Mouse (Mus musculus): ENCODE data around the gene Vmn1r79. TPM values are rescaled to one million over a fixed set of nuclear protein-coding genes. Genes with fewer than 3 reads are reported as not detected.
"Not testable (repeated sequence)": the region's sequence is repeated elsewhere in the genome, so short reads cannot be mapped to it uniquely, and the experiment has no call there.

The Vmn1r79 gene
- 1 to 10 TPM in 1 of 2 experiments, under 1 TPM in 1; 0.78 to 1.0 TPM for total RNA-seq (2021)
- long read RNA-seq, experiment 1 = 0 reads
- long read RNA-seq, experiment 2 = 0 reads

DNA sequence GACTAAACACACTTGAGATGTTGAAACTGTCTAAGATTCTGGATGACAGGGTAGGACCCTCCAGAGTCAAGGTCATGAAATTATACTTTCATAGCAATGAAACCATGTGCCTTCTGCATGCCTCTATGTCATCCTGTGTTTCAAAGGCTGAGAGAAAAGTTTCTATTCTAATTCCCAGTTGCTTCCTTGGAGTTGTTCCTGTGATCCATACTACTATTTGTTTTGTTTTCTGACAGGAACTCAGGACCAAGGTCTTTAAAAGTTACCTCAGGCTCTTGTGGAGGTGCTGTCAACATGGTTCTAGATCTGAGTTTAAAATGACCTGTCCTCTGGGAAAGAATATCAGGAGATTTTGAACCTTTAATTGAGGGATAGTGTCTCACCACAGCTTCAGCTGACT lies at the start of gene Vmn1r79:
Gene Vmn1r79, plus strand, starts transcription at position 301 of the 400 bp plus-strand sequence.
- not testable (repeated sequence) for DNase-seq (ENCODE audit: low spot score in 2 of 2)

DNA sequence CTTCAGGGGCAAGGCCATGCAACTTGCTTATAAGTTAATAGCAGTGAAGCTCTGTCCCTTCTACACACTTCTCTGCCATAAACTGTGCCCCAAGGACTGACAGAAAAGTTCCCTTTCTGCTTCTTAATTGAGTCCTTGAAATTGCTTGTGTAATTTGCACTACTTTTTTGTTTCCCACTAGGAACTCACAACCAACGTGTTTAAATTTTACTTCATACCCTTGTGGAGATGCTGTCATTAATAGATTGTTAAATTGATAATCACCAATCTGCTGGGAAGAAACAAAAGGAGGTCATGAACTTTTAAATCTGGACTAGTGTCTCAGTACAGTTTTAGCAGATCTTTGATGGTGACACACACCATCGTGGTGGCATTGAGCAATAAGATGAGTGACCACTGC lies 21.1 kb upstream of the Vmn1r79 start, which contains the start of gene Vmn1r78:
Gene Vmn1r78, plus strand, starts transcription at position 301 of the 400 bp plus-strand sequence.
- DNase-seq (ENCODE audit: low spot score in 2 of 2) = no peak

DNA sequence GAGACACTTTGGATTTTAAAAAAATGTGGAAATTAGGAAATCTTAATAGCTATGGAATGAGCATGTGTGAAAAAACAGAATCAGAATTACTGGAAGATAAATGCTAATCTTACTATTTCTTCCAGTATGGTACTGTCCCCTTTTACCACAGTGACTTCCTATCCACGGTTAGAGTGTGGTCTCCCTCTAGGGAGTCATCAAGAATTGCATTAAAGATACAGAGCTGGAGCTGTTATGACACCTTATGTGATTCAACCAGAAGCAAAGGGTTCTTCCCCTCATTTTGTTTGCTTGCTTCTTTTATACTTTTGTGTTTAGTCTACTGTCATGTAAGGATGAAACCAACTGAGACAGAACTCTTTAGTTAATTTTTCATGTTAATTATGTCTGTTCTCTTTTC lies 14.6 kb upstream of the Vmn1r79 start:
- not testable (repeated sequence) for DNase-seq (ENCODE audit: low spot score in 2 of 2)

DNA sequence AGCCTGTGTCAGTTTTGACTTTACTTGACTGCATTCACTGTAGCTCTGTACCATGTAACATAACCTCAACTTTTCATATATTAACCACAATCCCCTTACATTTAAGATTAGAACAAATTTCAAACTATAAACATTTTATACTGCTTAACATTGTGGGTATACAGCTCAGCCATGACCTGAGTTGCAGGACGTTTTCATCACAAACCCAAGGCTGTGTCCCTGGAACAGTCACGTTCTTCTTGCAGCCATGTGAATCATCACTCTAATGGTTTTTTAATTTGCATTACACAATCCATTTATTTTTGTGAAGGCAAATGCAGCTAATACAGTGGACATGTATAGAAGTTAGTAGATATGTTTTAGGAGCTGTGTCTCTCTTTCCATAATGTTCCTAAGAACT lies 1.8 kb downstream of the Vmn1r79 start:
- DNase-seq (ENCODE audit: low spot score in 2 of 2) = not testable (repeated sequence)

DNA sequence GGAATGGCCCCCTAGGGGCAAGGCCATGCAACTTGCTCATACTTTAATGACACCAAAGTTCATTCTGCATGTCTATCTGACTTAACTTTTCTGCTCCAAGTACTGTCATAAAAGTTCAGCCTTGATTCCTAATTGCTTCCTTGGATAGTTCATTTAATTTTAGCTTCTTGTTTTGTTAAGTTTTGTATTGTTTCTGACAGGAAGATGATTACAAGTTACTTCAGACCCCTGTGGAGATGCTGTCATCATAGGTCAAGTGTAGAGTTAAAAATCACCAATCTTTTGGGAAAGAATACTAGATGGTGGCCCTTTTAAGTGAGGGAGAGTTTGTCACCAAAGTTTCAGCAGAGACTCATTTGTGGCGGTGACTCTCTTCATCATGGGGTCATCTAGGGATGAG lies 17.9 kb downstream of the Vmn1r79 start, which contains the start of gene Vmn1r80:
Gene Vmn1r80, plus strand, starts transcription at position 301 of the 400 bp plus-strand sequence.
- DNase-seq (ENCODE audit: low spot score in 2 of 2) = no peak

DNA sequence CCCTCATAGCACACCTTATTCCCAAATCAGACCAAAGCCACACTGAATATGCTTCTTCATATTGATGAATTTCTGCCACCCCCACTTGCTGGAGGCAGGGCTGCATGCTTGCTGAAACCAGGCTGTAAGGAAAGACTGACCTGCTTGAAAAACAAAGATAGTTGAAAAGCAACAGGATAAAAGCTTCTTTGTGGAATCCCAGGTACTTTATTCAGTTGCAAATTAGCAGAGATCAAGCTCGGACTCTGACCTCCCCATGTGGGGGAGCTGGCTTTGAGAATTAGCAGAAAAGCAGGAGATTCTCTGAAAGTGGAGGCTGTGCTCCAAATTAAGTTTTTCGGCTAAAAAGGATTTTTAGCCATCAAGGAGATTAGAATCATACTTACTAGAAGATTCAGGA lies 33.1 kb downstream of the Vmn1r79 start:
- no peak for DNase-seq (ENCODE audit: low spot score in 2 of 2)

Other genes starting within 250 kb of the Vmn1r79 start
- not detected for gene Vmn1r76, start 233.1 kb upstream of the Vmn1r79 start, total RNA-seq (2021)
- gene Vmn1r77, start 134.5 kb upstream of the Vmn1r79 start, total RNA-seq (2021) = not detected
- gene Vmn1r78, start 21.0 kb upstream of the Vmn1r79 start, total RNA-seq (2021) = not detected
- not detected for gene Vmn1r80, start 18.0 kb downstream of the Vmn1r79 start, total RNA-seq (2021)
- gene Vmn1r81, start 97.0 kb downstream of the Vmn1r79 start, total RNA-seq (2021) = not detected
- not detected for gene Vmn1r82, start 129.2 kb downstream of the Vmn1r79 start, total RNA-seq (2021)
- gene Vmn1r83, start 158.2 kb downstream of the Vmn1r79 start, total RNA-seq (2021) = not detected
- gene Vmn1r84, start 198.0 kb downstream of the Vmn1r79 start, total RNA-seq (2021) = not detected